Mouse (Mus musculus) left cerebral cortex, adult 18-20 months (tissue): ENCODE results near the gene Btbd11. TPM values are rescaled to one million over a fixed set of nuclear protein-coding genes. Genes with fewer than 3 reads are reported as not detected.

Experiments
- DNase-seq, 2 experiments: peaks; one replicate each; pipeline ENCODE4 v3.0.0; 2021 to 2022; ENCODE audit warnings: low spot score in 2 of 2, mixed read lengths in 1 of 2
- total RNA-seq, 2 experiments: library from RNA; stranded (reverse); gene quantifications; 2 replicates each; pipeline ENCODE4 v1.2.3; 2021

Btbd11 gene
- total RNA-seq, 2 experiments from 2014 or later = 25.4 to 28.3 TPM

- no peak for DNase-seq
Measured at GRCm38 (mm10) chr10:85475642-85476345, 89.2 kb downstream of the Btbd11 start.

- DNase-seq = no peak
Measured at GRCm38 (mm10) chr10:85479959-85480625, 93.5 kb downstream of the Btbd11 start.

GRCm38 (mm10) chr10:85481106-85481505 lies 94.5 kb downstream of the Btbd11 start:
- DNase-seq = no peak

GRCm38 (mm10) chr10:85482064-85482473 lies 95.5 kb downstream of the Btbd11 start:
- DNase-seq = peak; percentile 7 to 43

- DNase-seq = no peak
Measured at GRCm38 (mm10) chr10:85482480-85482879, 95.9 kb downstream of the Btbd11 start.

- no peak for DNase-seq
Measured at GRCm38 (mm10) chr10:85486456-85486855, 99.8 kb downstream of the Btbd11 start.

- no peak for DNase-seq
Measured at GRCm38 (mm10) chr10:85492583-85492982, 106.0 kb downstream of the Btbd11 start.

GRCm38 (mm10) chr10:85496358-85496757 lies 109.7 kb downstream of the Btbd11 start:
- DNase-seq = no peak

- no peak for DNase-seq
Measured at GRCm38 (mm10) chr10:85496981-85497380, 110.4 kb downstream of the Btbd11 start.

- no peak for DNase-seq
Measured at GRCm38 (mm10) chr10:85497931-85498330, 111.3 kb downstream of the Btbd11 start.

GRCm38 (mm10) chr10:85500573-85501155 lies 114.0 kb downstream of the Btbd11 start:
- DNase-seq = no peak

GRCm38 (mm10) chr10:85501966-85502566 lies 115.5 kb downstream of the Btbd11 start:
- no peak for DNase-seq

- no peak for DNase-seq
Measured at GRCm38 (mm10) chr10:85502656-85503055, 116.0 kb downstream of the Btbd11 start.

- no peak for DNase-seq
Measured at GRCm38 (mm10) chr10:85503453-85503852, 116.8 kb downstream of the Btbd11 start.

GRCm38 (mm10) chr10:85507270-85508050 lies 120.8 kb downstream of the Btbd11 start:
- no peak for DNase-seq

- DNase-seq = no peak
Measured at GRCm38 (mm10) chr10:85508193-85508794, 121.7 kb downstream of the Btbd11 start.

- no peak for DNase-seq
Measured at GRCm38 (mm10) chr10:85509000-85509399, 122.4 kb downstream of the Btbd11 start.

- DNase-seq = no peak
Measured at GRCm38 (mm10) chr10:85510329-85510728, 123.7 kb downstream of the Btbd11 start.

- no peak for DNase-seq
Measured at GRCm38 (mm10) chr10:85512808-85513207, 126.2 kb downstream of the Btbd11 start.

GRCm38 (mm10) chr10:85517223-85518110 lies 130.9 kb downstream of the Btbd11 start:
- peak in 1 of 2 experiments; percentile 36 for DNase-seq
